Mouse (Mus musculus) bone marrow macrophage, adult 2 months (primary cell): ENCODE results near the gene Mtrex.

Experiments used
- CTCF ChIP-seq: IDR thresholded peaks from 2 replicates; pipeline ENCODE4 v1.5.1; 2012; ENCODE audit warnings: low read depth, mild to moderate bottlenecking, low read length, moderate library complexity
- POLR2A ChIP-seq: IDR thresholded peaks from 2 replicates; pipeline ENCODE4 v1.6.1; 2012; ENCODE audit warnings: mild to moderate bottlenecking, low read depth, low read length, borderline replicate concordance

- TF ChIP-seq CTCF (no peak), POLR2A (no peak)
Observed at GRCm38 (mm10) chr13:112837621-112838155, 89.5 kb downstream of the Mtrex start.
